Mouse (Mus musculus) E14TG2a.4 (cell line): Measurements from ENCODE around the gene Saa2.

Source experiments
- CTCF ChIP-seq: conservative IDR thresholded peaks from 2 replicates; pipeline ENCODE4 v1.5.1; 2014; ENCODE audit warnings: low read length
- NANOG ChIP-seq: IDR thresholded peaks from 2 replicates; pipeline ENCODE4 v1.6.1; 2014; ENCODE audit warnings: borderline replicate concordance, low read length, mixed read lengths
- POU5F1 ChIP-seq: IDR thresholded peaks from 2 replicates; pipeline ENCODE4 v1.6.1; 2014; ENCODE audit warnings: low read length, borderline replicate concordance

GRCm38 (mm10) chr7:46720460-46720859, 31.1 kb upstream of the Saa2 start:
- TF ChIP-seq CTCF (no peak), POU5F1 (no peak), NANOG (no peak)
